Comparison of ENCODE assay signal across 27 mouse cellular contexts in the genomic region with DNA sequence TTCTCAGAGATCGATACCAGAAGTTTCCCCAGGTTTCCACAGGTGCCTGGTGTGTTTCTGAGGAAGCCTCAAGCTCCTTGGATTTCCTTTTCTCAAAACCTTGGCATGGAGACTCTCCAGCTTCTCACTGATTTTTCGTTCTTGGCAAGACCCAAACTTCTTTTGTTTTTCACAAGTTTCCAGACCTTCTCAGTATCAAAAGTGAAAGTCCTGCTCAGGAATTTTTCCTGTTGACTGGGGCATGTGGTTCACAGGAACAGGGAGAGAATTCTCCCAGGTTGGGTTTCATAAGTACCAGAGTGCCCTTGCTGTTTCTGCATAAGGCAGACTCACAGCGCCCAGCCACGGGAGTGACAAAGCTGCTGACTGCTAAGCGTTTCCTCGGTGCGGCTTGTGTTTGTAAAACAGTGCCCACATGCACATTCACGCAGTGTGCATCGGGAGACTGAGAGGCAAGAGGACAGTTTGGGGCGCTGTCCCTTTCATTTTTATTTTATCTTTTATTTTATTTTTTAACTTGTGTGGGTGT. TPM values are rescaled to one million over a fixed set of nuclear protein-coding genes. Genes with fewer than 3 reads are reported as not detected.
DNase-seq lines count a peak whose midpoint lies in the region; ATAC-seq and TF ChIP-seq lines count a peak whose summit lies in the region.
"Had no signal": no experiment of that assay in that cellular context is flagged by ENCODE, and none has a peak within 500 bp of the region (broad histone marks: within the 10 kb centered on the region; RNA-seq: fewer than 3 reads in every experiment).

No protein-coding gene starts in this region.

- H3K27me3 ChIP-seq in heart, adult 2 months (ENCODE audit: control insufficient read depth, insufficient read depth, low read length), result no peaks in the 10 kb centered on the region
- no peaks in the 10 kb centered on the region; the same call in 1 of the 2 replicates for H3K27me3 ChIP-seq in embryonic facial prominence, embryonic 14.5 days (replicated peaks; ENCODE audit: control insufficient read depth, insufficient read depth, low read length)

- ATAC-seq in embryonic facial prominence, embryonic 14.5 days (ENCODE audit: low read depth), result 0 out of 2 replicates have a peak, but pooled peaks have one; percentile 30
- no peak for ATAC-seq in granulocyte monocyte progenitor cell, adult 5-6 weeks (replicated peaks; ENCODE audit: poor library complexity, severe bottlenecking)
- ATAC-seq: inflammation-experienced regulatory T-cells, adult 6 months; lung, postnatal 0 days; midbrain, embryonic 15.5 days had no signal

- no peaks in the 10 kb centered on the region for H3K9me3 ChIP-seq in embryonic facial prominence, embryonic 14.5 days (ENCODE audit: control insufficient read depth, low read length)
- H3K9me3 ChIP-seq: forebrain, embryonic 12.5 days; hindbrain, embryonic 13.5 days; midbrain, embryonic 15.5 days; neural tube, embryonic 15.5 days had no signal

- H3K27ac ChIP-seq in heart, adult 2 months, result peak overlapping the region; percentile 49
- H3K27ac ChIP-seq in left cerebral cortex, adult 2 months, result no peak overlapping the region; the same call in 1 of the 2 replicates
- 0 out of 2 replicates have a peak overlapping the region, but pooled peaks have one; percentile 15 for H3K27ac ChIP-seq in embryonic facial prominence, embryonic 14.5 days (replicated peaks; ENCODE audit: low read depth, low read length)
- H3K27ac ChIP-seq: forebrain, embryonic 12.5 days; hindbrain, embryonic 13.5 days; midbrain, embryonic 15.5 days; neural tube, embryonic 15.5 days had no signal

- H3K9ac ChIP-seq in heart, adult 2 months (ENCODE audit: low read depth, low read length), result no peak overlapping the region
- no peak overlapping the region for H3K9ac ChIP-seq in embryonic facial prominence, embryonic 14.5 days (ENCODE audit: low read depth, low read length)
- H3K9ac ChIP-seq: forebrain, embryonic 12.5 days; hindbrain, embryonic 13.5 days; midbrain, embryonic 15.5 days; neural tube, embryonic 15.5 days had no signal

- intact Hi-C loops in heart, adult 2 months (cut with DNase I), result no loop called here
- intact Hi-C loops in heart, postnatal 36 days (cut with DNase I), result no loop called here
- intact Hi-C loops in left cerebral cortex, adult 2 months (cut with DNase I), result no loop called here
- intact Hi-C loops in left cerebral cortex, postnatal 36 days (cut with DNase I), result no loop called here

- H3K36me3 ChIP-seq in heart, adult 2 months (ENCODE audit: control insufficient read depth, insufficient read depth, low read length), result peaks cover 6% of the 10 kb centered on the region; the same call in 1 of the 2 replicates
- no peaks in the 10 kb centered on the region for H3K36me3 ChIP-seq in embryonic facial prominence, embryonic 14.5 days (ENCODE audit: control insufficient read depth, insufficient read depth, low read length)
- H3K36me3 ChIP-seq: forebrain, embryonic 12.5 days; hindbrain, embryonic 13.5 days; midbrain, embryonic 15.5 days; neural tube, embryonic 15.5 days had no signal

- WGBS in heart, adult 2 months, result 56% methylated on average over 10 of the region's 10 CpGs
- 61% methylated on average over 10 of the region's 10 CpGs for WGBS in embryonic facial prominence, embryonic 14.5 days

- no peaks in the 10 kb centered on the region for H3K79me2 ChIP-seq in heart, adult 2 months (replicated peaks; ENCODE audit: control insufficient read depth, insufficient read depth, low read length)

- peak overlapping the region; percentile 16; the same call in 1 of the 2 replicates for H3K4me3 ChIP-seq in heart, adult 2 months
- H3K4me3 ChIP-seq in left cerebral cortex, adult 2 months, result 0 out of 2 replicates have a peak overlapping the region, but pooled peaks have one; percentile 9
- no peak overlapping the region for H3K4me3 ChIP-seq in embryonic facial prominence, embryonic 14.5 days (ENCODE audit: low read depth, low read length)
- H3K4me3 ChIP-seq: forebrain, embryonic 12.5 days; hindbrain, embryonic 13.5 days; midbrain, embryonic 15.5 days; neural tube, embryonic 15.5 days had no signal

- DNase-seq in heart, adult 2 months, result no peak
- no peak for DNase-seq in heart, postnatal 36 days
- DNase-seq in left cerebral cortex, adult 2 months (ENCODE audit: extremely low spot score in 1 of 2, low spot score in 2 of 2), result peak in 1 of 2 experiments; percentile 23
- DNase-seq in left cerebral cortex, postnatal 36 days (ENCODE audit: low spot score in 2 of 2), result no peak
- DNase-seq in Muller cell, postnatal 12 days (ENCODE audit: inconsistent ontology term), result peak; percentile 16
- no peak for DNase-seq in embryonic facial prominence, embryonic 14.5 days (ENCODE audit: low spot score)
- DNase-seq in layer of hippocampus, adult 18-20 months (ENCODE audit: low spot score in 2 of 2), result no peak
- DNase-seq: adrenal gland, adult 2 months; B cell, adult 2 months; cerebellum, postnatal 14 days; gastrocnemius, postnatal 36 days; kidney, adult 8-10 months; liver; spleen, adult 18-20 months; thymus, postnatal 36 days had no signal

- TF ChIP-seq CTCF in heart, adult 2 months (IDR thresholded peaks at IDR 0.05), result no peak
- no peak for TF ChIP-seq CTCF in left cerebral cortex, adult 2 months (IDR thresholded peaks at IDR 0.05)

- TF ChIP-seq EP300 in heart, adult 2 months (IDR thresholded peaks at IDR 0.05; ENCODE audit: insufficient read depth, low read depth, low read length), result no peak

- peaks cover 7% of the 10 kb centered on the region for H3K4me1 ChIP-seq in heart, adult 2 months (ENCODE audit: control insufficient read depth, insufficient read depth, low read length)
- H3K4me1 ChIP-seq in embryonic facial prominence, embryonic 14.5 days (ENCODE audit: control insufficient read depth, insufficient read depth, low read length), result peaks cover 13% of the 10 kb centered on the region

- TF ChIP-seq POLR2A in heart, adult 2 months (IDR thresholded peaks at IDR 0.05; ENCODE audit: insufficient read depth, low read depth, low read length), result no peak

- no peak overlapping the region for H3K4me2 ChIP-seq in embryonic facial prominence, embryonic 14.5 days (ENCODE audit: low read depth, low read length)
- H3K4me2 ChIP-seq: forebrain, embryonic 12.5 days; hindbrain, embryonic 13.5 days; midbrain, embryonic 15.5 days; neural tube, embryonic 15.5 days had no signal

RNA-seq across cellular contexts. Expression of a gene that starts 5.4 kb away (rescaled TPM):
- 100 to 1,000 TPM; 104 to 134 TPM for total RNA-seq in heart, adult 2 months (2021)
- 75.6 and 108 TPM in 2 replicates for polyA plus RNA-seq in heart, adult 2 months (2012; rRNA removed)
- total RNA-seq in heart, postnatal 36 days (2021), result 100 to 1,000 TPM; 118 to 137 TPM
- 10 to 100 TPM; 26.8 to 30.8 TPM for total RNA-seq in left cerebral cortex, adult 2 months (2021)
- 10 to 100 TPM; 27.2 to 29.2 TPM for total RNA-seq in left cerebral cortex, postnatal 36 days (2021)
- polyA plus RNA-seq in embryonic facial prominence, embryonic 14.5 days (2014; fragmentation: Nextera tagmentation; extraction: Ambion mirVana), result 15.9 and 18.1 TPM in 2 replicates
- total RNA-seq in granulocyte monocyte progenitor cell, adult 5-6 weeks (2014; fragmentation: Nextera tagmentation), result 5.9 and 6.4 TPM in 2 replicates
- total RNA-seq in granulocyte monocyte progenitor cell, adult 5-6 weeks (2017), result 8.4 and 9.1 TPM in 2 replicates
- total RNA-seq in layer of hippocampus, adult 18-20 months (2021), result 10 to 100 TPM; 42.3 to 44.4 TPM

RNA-seq across cellular contexts. Expression of a gene that starts 44.3 kb away (rescaled TPM):
- 1 to 10 TPM in 1 of 2 experiments, under 1 TPM in 1; 0.34 to 1.2 TPM for total RNA-seq in heart, adult 2 months (2021)
- polyA plus RNA-seq in heart, adult 2 months (2012; rRNA removed), result 1.3 and 4.0 TPM in 2 replicates
- total RNA-seq in heart, postnatal 36 days (2021), result under 1 TPM in 1 of 2 experiments, not detected in 1; 0.78 TPM
- under 1 TPM; 0.48 to 0.49 TPM for total RNA-seq in left cerebral cortex, adult 2 months (2021)
- total RNA-seq in left cerebral cortex, postnatal 36 days (2021), result 1 to 10 TPM in 1 of 2 experiments, under 1 TPM in 1; 0.57 to 1.0 TPM
- polyA plus RNA-seq in embryonic facial prominence, embryonic 14.5 days (2014; fragmentation: Nextera tagmentation; extraction: Ambion mirVana), result 1.0 and 2.1 TPM in 2 replicates
- not detected in 2 replicates for total RNA-seq in granulocyte monocyte progenitor cell, adult 5-6 weeks (2014; fragmentation: Nextera tagmentation)
- not detected in 2 replicates for total RNA-seq in granulocyte monocyte progenitor cell, adult 5-6 weeks (2017)
- under 1 TPM; 0.33 to 0.35 TPM for total RNA-seq in layer of hippocampus, adult 18-20 months (2021)
- total RNA-seq: megakaryocyte, adult 5-6 weeks had no signal
- polyA plus RNA-seq: inflammation-experienced regulatory T-cells, adult 6 months had no signal

RNA-seq across cellular contexts. Expression of a gene that starts 49.7 kb away (rescaled TPM):
- total RNA-seq in heart, adult 2 months (2021), result not detected
- 0.82 and 0.94 TPM in 2 replicates for polyA plus RNA-seq in heart, adult 2 months (2012; rRNA removed)
- not detected for total RNA-seq in heart, postnatal 36 days (2021)
- total RNA-seq in left cerebral cortex, adult 2 months (2021), result not detected
- not detected for total RNA-seq in left cerebral cortex, postnatal 36 days (2021)
- 0.38 TPM in 1 of 2 replicates, not detected in the other for polyA plus RNA-seq in embryonic facial prominence, embryonic 14.5 days (2014; fragmentation: Nextera tagmentation; extraction: Ambion mirVana)
- total RNA-seq in granulocyte monocyte progenitor cell, adult 5-6 weeks (2014; fragmentation: Nextera tagmentation), result not detected in 2 replicates
- not detected in 2 replicates for total RNA-seq in granulocyte monocyte progenitor cell, adult 5-6 weeks (2017)
- total RNA-seq in layer of hippocampus, adult 18-20 months (2021), result not detected
- total RNA-seq: gastrocnemius, postnatal 36 days; layer of hippocampus, postnatal 25 days; left cerebral cortex, postnatal 25 days; megakaryocyte, adult 5-6 weeks had no signal
- polyA plus RNA-seq: adrenal gland, adult 2 months; forebrain, embryonic 12.5 days; heart, embryonic 16.5 days; hindbrain, embryonic 13.5 days; inflammation-experienced regulatory T-cells, adult 6 months; liver, embryonic 16.5 days; lung, postnatal 0 days; midbrain, embryonic 15.5 days; neural tube, embryonic 15.5 days had no signal
